Mouse (Mus musculus): ENCODE measurements at regions not wholly inside any gene's neighbourhood (a gene's known extent, or its start where the extent isn't known, plus 50 kb on each side); places are given as distances from the start of the nearest gene placed in this dataset.
A peak's percentile ranks its signal among the peaks of the same experiment; 100 is the strongest.

DNA sequence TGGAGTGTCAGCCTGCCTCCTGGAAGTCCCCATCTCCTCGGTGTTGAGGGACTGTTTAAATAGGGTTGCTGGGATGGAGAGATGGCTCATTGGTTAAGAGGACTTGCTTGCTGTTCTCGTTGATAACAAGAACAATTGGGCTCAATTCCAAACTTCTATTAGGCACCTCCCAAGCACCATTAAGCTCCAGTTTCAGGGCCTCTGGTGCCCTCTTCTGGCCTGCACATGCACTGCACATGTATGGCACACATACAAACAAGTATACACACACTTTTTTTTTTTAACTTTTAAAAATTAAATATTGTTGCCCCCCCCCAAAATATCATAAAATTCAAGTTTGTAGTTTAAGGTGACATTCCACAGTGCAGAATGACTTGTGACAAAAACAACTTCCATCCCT, 162.3 kb downstream of the Bmp7 start:
- no peak overlapping the region for H3K9ac ChIP-seq
- WGBS, result 72% methylated on average over 2 of the region's 2 CpGs
- H3K4me3 ChIP-seq, result no peak overlapping the region
- H3K27me3 ChIP-seq, result peaks cover 4% of the 10 kb centered on the region; the same call in 1 of the 2 replicates
- H3K9me3 ChIP-seq, result no peaks in the 10 kb centered on the region
- no peak for ATAC-seq (ENCODE audit: insufficient number of reproducible peaks, insufficient read depth, low FRiP score, low TSS enrichment)
- peaks cover 23% of the 10 kb centered on the region; the same call in 1 of the 2 replicates for H3K4me1 ChIP-seq
- no peak overlapping the region for H3K4me2 ChIP-seq (replicated peaks)
- H3K27ac ChIP-seq, result no peak overlapping the region
- no peaks in the 10 kb centered on the region for H3K36me3 ChIP-seq

DNA sequence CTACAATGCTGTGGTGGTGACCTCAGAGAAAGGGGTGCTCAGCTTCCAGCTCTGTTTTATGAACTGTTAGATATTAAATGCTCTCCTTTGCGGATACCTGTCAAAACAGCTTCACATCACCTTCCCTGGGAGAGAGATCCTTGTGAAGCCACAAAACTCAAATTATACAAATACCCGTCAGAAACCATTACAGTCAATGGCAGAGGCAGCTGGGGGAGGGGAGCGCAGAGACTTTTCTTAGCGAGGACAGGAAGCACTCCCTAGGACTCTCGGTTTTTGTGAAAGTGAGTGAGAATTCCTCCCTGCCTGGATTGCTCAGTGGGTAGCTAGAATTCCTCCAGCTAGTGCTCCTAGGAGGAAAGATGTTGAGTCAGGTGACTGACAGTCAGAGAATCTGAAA, 161.0 kb downstream of the Bmp7 start:
- Histone ChIP-seq H3K9ac (no peak overlapping the region), H3K27me3 (peaks cover 4% of the 10 kb centered on the region; the same call in 1 of the 2 replicates), H3K27ac (peak overlapping the region; percentile 69; the same call in 1 of the 2 replicates), H3K36me3 (no peaks in the 10 kb centered on the region), H3K4me3 (no peak overlapping the region), H3K4me2 (replicated peaks) (no peak overlapping the region), H3K4me1 (peaks cover 25% of the 10 kb centered on the region; the same call in 1 of the 2 replicates), H3K9me3 (peaks cover 9% of the 10 kb centered on the region; the same call in 1 of the 2 replicates)
- ATAC-seq (ENCODE audit: insufficient number of reproducible peaks, insufficient read depth, low FRiP score, low TSS enrichment), result no peak
- 9% methylated on average over 5 of the region's 5 CpGs for WGBS

DNA sequence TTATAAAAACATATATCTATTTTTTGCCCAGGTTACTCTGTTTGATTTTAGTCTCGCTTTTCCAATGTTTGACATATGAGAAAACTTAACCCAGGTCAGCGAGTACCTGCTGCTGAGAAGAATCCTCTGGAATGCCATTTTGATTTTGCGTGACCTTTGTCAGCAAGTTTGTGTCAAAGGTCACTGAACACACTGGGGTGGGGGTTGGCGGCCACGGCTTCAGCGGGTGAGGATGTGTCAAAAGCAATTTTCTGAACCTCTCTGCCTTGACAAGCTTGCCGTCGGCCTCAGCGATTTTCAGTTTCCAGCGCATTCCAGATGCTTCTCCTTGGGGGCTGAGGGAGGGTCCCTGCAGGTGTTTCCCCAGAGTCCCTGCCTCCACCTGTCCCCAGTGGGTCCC, 157.4 kb downstream of the Bmp7 start:
- no peaks in the 10 kb centered on the region for H3K36me3 ChIP-seq
- ATAC-seq (ENCODE audit: insufficient number of reproducible peaks, insufficient read depth, low FRiP score, low TSS enrichment), result no peak
- H3K27ac ChIP-seq, result no peak overlapping the region
- peaks cover 9% of the 10 kb centered on the region; the same call in 1 of the 2 replicates for H3K9me3 ChIP-seq
- no peak overlapping the region for H3K4me2 ChIP-seq (replicated peaks)
- H3K27me3 ChIP-seq, result peaks cover 8% of the 10 kb centered on the region
- H3K4me3 ChIP-seq, result no peak overlapping the region
- no peak overlapping the region for H3K9ac ChIP-seq
- H3K4me1 ChIP-seq, result peaks cover 38% of the 10 kb centered on the region
- WGBS, result 27% methylated on average over 10 of the region's 10 CpGs

DNA sequence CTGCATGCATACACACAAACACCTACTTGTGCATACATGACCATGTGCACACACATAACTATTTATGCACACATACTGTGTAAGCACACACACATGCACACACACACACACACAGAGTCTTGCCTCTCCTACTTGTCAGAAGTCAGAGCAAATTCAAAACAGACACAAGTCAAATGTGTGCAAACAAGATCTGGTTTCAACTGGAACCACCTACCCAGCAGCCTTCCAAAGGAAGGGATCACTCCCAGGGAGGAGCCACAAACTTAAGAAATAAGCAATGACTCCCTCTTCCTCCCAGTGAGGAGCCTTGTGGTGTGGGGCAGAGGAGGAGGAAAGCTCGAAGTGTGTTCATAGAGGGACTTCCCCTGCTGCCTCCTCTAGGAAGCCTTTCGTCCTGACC, 153.8 kb downstream of the Bmp7 start:
- H3K9ac ChIP-seq, result no peak overlapping the region
- H3K27me3 ChIP-seq, result peaks cover 30% of the 10 kb centered on the region
- no peak overlapping the region for H3K4me2 ChIP-seq (replicated peaks)
- 8% methylated on average over 2 of the region's 2 CpGs for WGBS
- H3K9me3 ChIP-seq, result peaks cover 9% of the 10 kb centered on the region; the same call in 1 of the 2 replicates
- peaks cover 35% of the 10 kb centered on the region for H3K4me1 ChIP-seq
- ATAC-seq (ENCODE audit: insufficient number of reproducible peaks, insufficient read depth, low FRiP score, low TSS enrichment), result no peak
- 0 out of 2 replicates have a peak overlapping the region, but pooled peaks have one; percentile 58 for H3K27ac ChIP-seq
- H3K4me3 ChIP-seq, result no peak overlapping the region
- H3K36me3 ChIP-seq, result no peaks in the 10 kb centered on the region

DNA sequence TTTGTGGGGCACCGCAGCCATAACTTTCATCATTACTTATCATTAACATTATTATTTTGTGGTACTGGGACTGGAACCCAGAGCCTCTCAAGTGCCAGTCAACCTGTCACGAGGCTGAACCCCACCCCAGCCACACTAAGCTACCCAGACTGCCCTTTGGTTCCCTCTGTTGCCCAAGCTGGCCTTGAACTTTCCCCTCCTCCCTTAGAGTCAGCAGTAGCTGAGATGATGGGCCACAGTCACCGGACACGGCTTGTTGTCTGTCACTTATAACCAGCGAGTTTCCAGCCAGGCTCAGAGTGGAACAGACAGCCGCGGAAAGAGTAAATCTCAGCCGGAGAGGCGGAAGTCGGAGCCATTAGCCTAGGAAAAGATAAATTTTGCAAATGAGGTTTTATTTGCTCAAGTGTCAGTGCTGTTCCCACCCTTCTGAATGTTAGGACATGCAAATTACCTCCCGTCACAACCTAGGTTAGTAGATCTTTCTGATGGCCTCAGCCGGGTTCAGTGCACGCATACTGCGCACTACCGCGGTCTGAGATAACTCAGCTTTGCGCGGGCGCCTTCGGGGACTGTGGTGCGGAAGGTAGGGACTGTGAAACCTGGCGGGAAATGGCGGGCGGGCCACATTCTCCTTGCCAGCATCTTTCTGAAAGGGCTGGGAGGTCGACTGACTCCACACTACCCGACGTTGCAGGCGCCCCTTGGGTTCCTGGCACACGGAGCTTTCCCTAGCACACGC, 152.7 kb downstream of the Bmp7 start:
- 30% methylated on average over 30 of the region's 30 CpGs for WGBS
- Histone ChIP-seq H3K4me2 (replicated peaks) (peak overlapping the region; percentile 39), H3K27ac (no peak overlapping the region), H3K4me1 (peaks cover 35% of the 10 kb centered on the region), H3K36me3 (no peaks in the 10 kb centered on the region), H3K9ac (no peak overlapping the region), H3K27me3 (peaks cover 30% of the 10 kb centered on the region), H3K9me3 (peaks cover 9% of the 10 kb centered on the region; the same call in 1 of the 2 replicates), H3K4me3 (0 out of 2 replicates have a peak overlapping the region, but pooled peaks have one; percentile 6)
- ATAC-seq (ENCODE audit: insufficient number of reproducible peaks, insufficient read depth, low FRiP score, low TSS enrichment), result no peak

DNA sequence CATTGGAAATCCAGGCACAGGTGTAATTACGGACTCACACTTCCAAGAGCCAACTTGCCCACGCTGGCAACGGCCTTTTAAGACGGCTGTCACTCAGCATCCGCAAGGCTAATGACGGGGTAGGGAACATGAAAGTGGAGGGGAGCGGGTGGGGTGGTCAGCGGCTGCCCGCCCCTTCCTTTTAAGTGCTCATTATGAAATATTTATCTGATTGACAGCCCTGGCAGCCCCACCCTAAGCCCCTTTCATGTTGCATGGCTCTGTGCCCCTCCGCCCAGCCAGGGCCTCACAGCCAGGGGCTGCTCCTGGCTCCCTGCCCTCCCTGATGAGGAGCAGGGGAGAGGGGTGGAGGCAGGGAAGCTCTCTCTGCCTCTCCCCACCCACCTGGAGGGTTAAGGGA, 150.9 kb downstream of the Bmp7 start:
- H3K4me2 ChIP-seq (replicated peaks), result peak overlapping the region; percentile 22; the same call in 1 of the 2 replicates
- peaks cover 30% of the 10 kb centered on the region for H3K27me3 ChIP-seq

DNA sequence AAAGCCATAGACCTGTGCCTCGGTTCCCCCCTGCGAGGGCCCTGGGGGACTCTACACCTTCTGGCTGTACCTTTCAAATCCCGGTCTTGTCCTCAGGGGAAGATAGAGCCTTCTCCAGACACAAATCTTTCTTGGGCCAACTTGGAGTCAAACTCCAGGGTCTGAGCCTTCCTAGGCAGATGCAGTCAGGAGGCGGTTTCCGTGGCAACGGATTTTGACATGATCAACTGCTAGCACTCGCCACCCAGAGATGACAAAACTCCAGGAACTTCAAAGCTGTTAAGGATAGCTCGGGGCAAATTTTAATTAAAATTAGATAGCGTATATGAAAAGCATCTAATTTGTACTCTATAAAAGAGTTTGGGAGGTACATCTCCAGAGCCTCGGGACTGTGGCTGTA, 147.6 kb downstream of the Bmp7 start:
- Histone ChIP-seq H3K4me1 (peaks cover 18% of the 10 kb centered on the region), H3K27me3 (peaks cover 22% of the 10 kb centered on the region), H3K36me3 (no peaks in the 10 kb centered on the region), H3K4me3 (no peak overlapping the region), H3K9ac (no peak overlapping the region), H3K27ac (no peak overlapping the region), H3K9me3 (no peaks in the 10 kb centered on the region), H3K4me2 (replicated peaks) (no peak overlapping the region)
- ATAC-seq (ENCODE audit: insufficient number of reproducible peaks, insufficient read depth, low FRiP score, low TSS enrichment), result no peak
- WGBS, result 71% methylated on average over 10 of the region's 10 CpGs

More for the DNA sequence above, 150.9 kb downstream of the Bmp7 start:
- H3K27ac ChIP-seq, result peak overlapping the region; percentile 69
- no peaks in the 10 kb centered on the region for H3K9me3 ChIP-seq
- H3K4me1 ChIP-seq, result peaks cover 31% of the 10 kb centered on the region
- no peak overlapping the region for H3K4me3 ChIP-seq
- no peak overlapping the region for H3K9ac ChIP-seq
- H3K36me3 ChIP-seq, result no peaks in the 10 kb centered on the region
- WGBS, result 12% methylated on average over 10 of the region's 10 CpGs
- ATAC-seq (ENCODE audit: insufficient number of reproducible peaks, insufficient read depth, low FRiP score, low TSS enrichment), result 0 out of 2 replicates have a peak, but pooled peaks have one; percentile 28

DNA sequence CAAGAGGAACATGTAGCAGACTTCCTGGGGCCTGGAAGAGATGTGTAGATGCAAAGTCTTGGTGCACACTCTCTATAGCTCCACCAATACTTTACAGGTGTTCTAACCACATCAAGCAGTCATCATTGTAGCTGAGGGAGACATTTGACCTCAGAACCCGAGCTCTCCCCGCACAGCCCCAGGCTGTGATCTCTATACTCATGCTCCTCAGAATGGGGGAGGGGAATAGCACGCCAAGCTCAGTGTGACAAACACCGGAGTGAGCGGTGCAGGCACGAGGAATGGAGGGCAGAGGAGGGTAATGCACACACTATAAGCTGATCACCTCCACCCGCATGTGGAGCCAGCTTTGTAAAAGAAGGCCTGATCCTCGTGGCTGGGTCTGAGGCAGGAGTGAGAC, 146.1 kb downstream of the Bmp7 start:
- Histone ChIP-seq H3K36me3 (no peaks in the 10 kb centered on the region), H3K4me3 (no peak overlapping the region), H3K4me2 (replicated peaks) (no peak overlapping the region), H3K27ac (no peak overlapping the region), H3K9me3 (no peaks in the 10 kb centered on the region), H3K4me1 (peaks cover 13% of the 10 kb centered on the region), H3K9ac (no peak overlapping the region), H3K27me3 (peaks cover 10% of the 10 kb centered on the region; the same call in 1 of the 2 replicates)
- no peak for ATAC-seq (ENCODE audit: insufficient number of reproducible peaks, insufficient read depth, low FRiP score, low TSS enrichment)
- 62% methylated on average over 8 of the region's 8 CpGs for WGBS

DNA sequence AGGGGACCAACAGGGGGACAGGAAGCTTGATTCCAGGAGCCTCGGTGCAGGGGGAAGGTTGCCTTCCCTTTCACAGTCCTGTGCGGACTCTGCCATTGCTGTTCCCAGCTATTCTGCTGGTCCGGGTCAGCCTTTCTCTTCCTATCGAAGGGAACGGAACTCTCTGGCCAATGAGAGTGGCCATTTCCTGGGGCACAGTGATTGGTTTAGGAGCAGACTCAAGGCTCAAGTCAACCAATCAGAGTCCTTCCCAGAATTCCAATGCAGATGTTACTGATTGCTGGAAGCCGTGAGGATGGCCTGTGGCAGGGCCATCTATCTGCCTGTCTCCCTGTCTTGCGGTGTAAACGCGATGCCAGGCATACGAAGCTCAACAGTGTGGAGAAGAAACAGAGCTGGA, 145.3 kb downstream of the Bmp7 start:
- peaks cover 5% of the 10 kb centered on the region; the same call in 1 of the 2 replicates for H3K27me3 ChIP-seq
- WGBS, result 84% methylated on average over 10 of the region's 10 CpGs

DNA sequence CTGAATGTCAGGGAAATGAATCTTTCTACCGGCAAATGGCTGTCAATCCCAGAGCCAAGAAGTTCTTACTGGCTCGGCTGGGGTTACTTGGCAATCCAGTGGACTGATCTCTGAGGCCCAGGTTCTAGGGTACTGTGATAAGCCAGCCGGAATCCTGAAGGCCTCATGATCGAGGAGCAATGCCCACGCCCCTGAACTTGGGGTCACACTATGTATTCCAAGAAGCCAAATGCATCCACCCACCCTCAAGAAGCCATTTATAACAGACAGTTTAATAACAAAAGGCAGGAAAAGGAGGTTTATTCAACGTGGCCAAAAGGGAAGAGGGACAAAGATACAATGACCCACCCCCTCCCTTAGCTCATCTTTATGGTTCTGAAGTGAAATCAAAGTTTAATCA, 144.0 kb downstream of the Bmp7 start:
- H3K9ac ChIP-seq, result no peak overlapping the region
- no peaks in the 10 kb centered on the region for H3K9me3 ChIP-seq
- H3K27me3 ChIP-seq, result no peaks in the 10 kb centered on the region
- H3K4me1 ChIP-seq, result peaks cover 20% of the 10 kb centered on the region
- ATAC-seq (ENCODE audit: insufficient number of reproducible peaks, insufficient read depth, low FRiP score, low TSS enrichment), result no peak
- WGBS, result 78% methylated on average over 6 of the region's 6 CpGs
- no peak overlapping the region for H3K4me2 ChIP-seq (replicated peaks)
- H3K27ac ChIP-seq, result no peak overlapping the region
- H3K4me3 ChIP-seq, result no peak overlapping the region
- no peaks in the 10 kb centered on the region for H3K36me3 ChIP-seq

More for the DNA sequence above, 145.3 kb downstream of the Bmp7 start:
- no peaks in the 10 kb centered on the region for H3K36me3 ChIP-seq
- H3K27ac ChIP-seq, result no peak overlapping the region
- ATAC-seq (ENCODE audit: insufficient number of reproducible peaks, insufficient read depth, low FRiP score, low TSS enrichment), result no peak
- no peak overlapping the region for H3K4me2 ChIP-seq (replicated peaks)
- peaks cover 13% of the 10 kb centered on the region for H3K4me1 ChIP-seq
- no peaks in the 10 kb centered on the region for H3K9me3 ChIP-seq
- no peak overlapping the region for H3K4me3 ChIP-seq
- H3K9ac ChIP-seq, result no peak overlapping the region

DNA sequence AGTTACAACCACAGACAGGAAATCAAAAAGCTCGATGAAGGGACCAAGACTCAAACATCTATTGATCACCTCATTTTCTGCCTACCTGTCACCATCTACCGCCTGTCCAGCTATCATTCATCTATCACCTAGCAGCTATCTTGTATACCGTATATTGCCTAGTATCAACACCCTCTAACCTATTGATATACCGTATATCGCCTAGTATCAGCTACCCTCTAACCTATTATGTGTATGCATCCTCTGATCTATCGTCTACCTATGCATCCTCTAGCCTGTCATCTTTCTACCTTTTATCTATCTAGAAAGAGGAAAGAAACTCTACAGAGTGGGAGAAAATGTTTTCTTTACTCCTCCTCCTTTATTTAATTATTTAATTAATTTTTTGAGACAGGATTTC, 143.2 kb downstream of the Bmp7 start:
- H3K4me1 ChIP-seq, result peaks cover 29% of the 10 kb centered on the region

DNA sequence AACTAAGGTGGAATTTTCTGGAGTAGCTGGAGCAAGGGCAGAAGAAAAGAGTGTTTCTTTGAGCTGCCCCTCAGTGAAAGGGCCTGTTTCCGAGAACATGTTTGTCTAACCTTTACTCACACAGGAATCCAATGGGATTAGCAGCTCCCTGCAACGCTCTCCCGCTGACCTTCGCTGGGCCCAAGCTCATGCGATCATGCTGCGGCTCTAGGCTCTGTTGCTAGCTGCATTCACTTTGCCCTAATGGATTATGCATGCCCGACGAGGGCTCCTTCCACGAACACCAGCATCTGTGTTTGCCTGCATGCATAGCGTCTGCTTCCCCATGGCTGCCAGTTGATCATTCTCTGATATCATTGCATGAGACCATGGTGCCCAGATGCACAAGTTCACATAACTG, 140.2 kb downstream of the Bmp7 start:
- WGBS, result 23% methylated on average over 10 of the region's 10 CpGs
- no peak for ATAC-seq (ENCODE audit: insufficient number of reproducible peaks, insufficient read depth, low FRiP score, low TSS enrichment)
- Histone ChIP-seq H3K27me3 (no peaks in the 10 kb centered on the region), H3K9me3 (0 out of 2 replicates have a peak, but pooled peaks cover 6% of the 10 kb centered on the region), H3K36me3 (no peaks in the 10 kb centered on the region), H3K27ac (peak overlapping the region; percentile 76; the same call in 1 of the 2 replicates), H3K4me2 (replicated peaks) (no peak overlapping the region), H3K4me1 (peaks cover 33% of the 10 kb centered on the region), H3K9ac (no peak overlapping the region), H3K4me3 (no peak overlapping the region)

More for the DNA sequence above, 143.2 kb downstream of the Bmp7 start:
- no peak for ATAC-seq (ENCODE audit: insufficient number of reproducible peaks, insufficient read depth, low FRiP score, low TSS enrichment)
- WGBS, result 26% methylated on average over 6 of the region's 6 CpGs
- H3K4me2 ChIP-seq (replicated peaks), result no peak overlapping the region
- no peaks in the 10 kb centered on the region for H3K27me3 ChIP-seq
- H3K27ac ChIP-seq, result no peak overlapping the region
- H3K36me3 ChIP-seq, result no peaks in the 10 kb centered on the region
- no peak overlapping the region for H3K4me3 ChIP-seq
- no peaks in the 10 kb centered on the region for H3K9me3 ChIP-seq
- H3K9ac ChIP-seq, result no peak overlapping the region

Data from embryonic facial prominence, embryonic 12.5 days (tissue).